Mouse (Mus musculus) embryonic fibroblast, embryonic 13.5 days (primary cell): ENCODE results near the gene Orm2.

ENCODE experiments used
- CTCF ChIP-seq: IDR thresholded peaks from 2 replicates; pipeline ENCODE4 v1.5.1; 2011; ENCODE audit warnings: mild to moderate bottlenecking, control low read depth, low read length, moderate library complexity, borderline replicate concordance; ENCODE audit not compliant: insufficient read depth
- POLR2A ChIP-seq: IDR thresholded peaks from 2 replicates; pipeline ENCODE4 v1.6.1; 2011; ENCODE audit warnings: low read depth, mild to moderate bottlenecking, control low read depth, low read length, moderate library complexity

- TF ChIP-seq CTCF: no peak
- TF ChIP-seq POLR2A: no peak
These were observed 22.0 kb downstream of the Orm2 start for GRCm38 (mm10) chr4:63384262-63384661.
